Comparison of ENCODE assay signal across 7 mouse cellular contexts in the genomic region with DNA sequence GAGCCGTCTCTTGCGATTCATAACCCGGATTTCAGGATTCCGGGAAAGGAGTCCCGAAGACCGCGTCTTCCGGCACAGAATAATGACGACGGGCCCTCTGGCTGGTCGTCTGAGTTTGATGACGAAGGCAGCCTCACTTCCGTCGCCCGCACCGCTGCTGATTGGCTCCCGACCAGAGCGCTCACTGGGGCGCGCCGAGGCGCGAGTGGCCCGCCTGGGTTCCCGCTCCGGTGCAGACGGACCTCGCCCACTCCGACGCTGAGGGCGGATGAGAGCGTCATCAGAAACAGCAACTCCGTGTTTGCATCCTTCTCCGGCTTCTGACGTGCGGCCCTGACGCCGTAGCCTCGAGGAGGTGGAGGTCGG. TPM values are rescaled to one million over a fixed set of nuclear protein-coding genes. Genes with fewer than 3 reads are reported as not detected.
A peak's percentile ranks its signal among the peaks of the same experiment; 100 is the strongest.
DNase-seq lines count a peak whose midpoint lies in the region; ATAC-seq lines count a peak whose summit lies in the region.

A gene (minus strand): TSS at position 90 of the 366 bp plus-strand sequence.
A gene (plus strand): TSS at position 164 of the 366 bp plus-strand sequence.

- H3K9me3 ChIP-seq in embryonic facial prominence, embryonic 11.5 days (replicated peaks; ENCODE audit: control insufficient read depth, low read length) = no peaks in the 10 kb centered on the region
- H3K9me3 ChIP-seq in limb, embryonic 10.5 days (replicated peaks) = no peaks in the 10 kb centered on the region
- H3K9me3 ChIP-seq in midbrain, embryonic 13.5 days = no peaks in the 10 kb centered on the region

- H3K27me3 ChIP-seq in embryonic facial prominence, embryonic 11.5 days (ENCODE audit: control insufficient read depth, insufficient read depth, low read length) = no peaks in the 10 kb centered on the region
- H3K27me3 ChIP-seq in limb, embryonic 10.5 days (ENCODE audit: low read depth, poor library complexity, severe bottlenecking) = no peaks in the 10 kb centered on the region
- no peaks in the 10 kb centered on the region for H3K27me3 ChIP-seq in midbrain, embryonic 13.5 days

- DNase-seq in adrenal gland, postnatal 14 days = peak; percentile 98
- peak; percentile 98 for DNase-seq in embryonic facial prominence, embryonic 11.5 days (ENCODE audit: low spot score)
- DNase-seq in kidney, adult 11 months = peak; percentile 95
- peak; percentile 98 for DNase-seq in limb, embryonic 10.5 days (ENCODE audit: low spot score)
- DNase-seq in spleen, adult 12 weeks (ENCODE audit: low spot score) = peak; percentile 89

- H3K27ac ChIP-seq in embryonic facial prominence, embryonic 11.5 days (replicated peaks; ENCODE audit: low read depth, low read length) = peak within 1 kb of the TSS; percentile 35
- H3K27ac ChIP-seq in limb, embryonic 10.5 days = peak within 1 kb of the TSS; percentile 83
- H3K27ac ChIP-seq in midbrain, embryonic 13.5 days = peak within 1 kb of the TSS; percentile 84

- H3K36me3 ChIP-seq in embryonic facial prominence, embryonic 11.5 days (replicated peaks; ENCODE audit: control insufficient read depth, insufficient read depth, low read depth, low read length) = no peaks in the 10 kb centered on the region; the same call in 1 of the 2 replicates
- H3K36me3 ChIP-seq in limb, embryonic 10.5 days = peaks cover 58% of the 10 kb centered on the region
- H3K36me3 ChIP-seq in midbrain, embryonic 13.5 days = peaks cover 56% of the 10 kb centered on the region

- no peaks in the 10 kb centered on the region; the same call in none of the 2 replicates for H3K4me1 ChIP-seq in embryonic facial prominence, embryonic 11.5 days (ENCODE audit: control insufficient read depth, insufficient read depth, low read length)
- peaks cover 25% of the 10 kb centered on the region for H3K4me1 ChIP-seq in limb, embryonic 10.5 days
- H3K4me1 ChIP-seq in midbrain, embryonic 13.5 days (replicated peaks) = peaks cover 32% of the 10 kb centered on the region

- ATAC-seq in embryonic facial prominence, embryonic 11.5 days (replicated peaks; ENCODE audit: insufficient number of reproducible peaks, low FRiP score, low TSS enrichment, low read depth) = peak; percentile 91
- ATAC-seq in granulocyte monocyte progenitor cell, adult 5-6 weeks (replicated peaks; ENCODE audit: poor library complexity, severe bottlenecking) = peak; percentile 96
- peak; percentile 95 for ATAC-seq in midbrain, embryonic 13.5 days

- H3K9ac ChIP-seq in embryonic facial prominence, embryonic 11.5 days (replicated peaks; ENCODE audit: low read length) = peak within 1 kb of the TSS; percentile 71
- H3K9ac ChIP-seq in midbrain, embryonic 13.5 days (replicated peaks) = peak within 1 kb of the TSS; percentile 81

- peak within 1 kb of the TSS; percentile 92 for H3K4me2 ChIP-seq in embryonic facial prominence, embryonic 11.5 days (ENCODE audit: low read depth, low read length)
- peak within 1 kb of the TSS; percentile 99 for H3K4me2 ChIP-seq in midbrain, embryonic 13.5 days (replicated peaks)

- H3K4me3 ChIP-seq in embryonic facial prominence, embryonic 11.5 days (ENCODE audit: low read depth, low read length) = peak within 1 kb of the TSS; percentile 61
- peak within 1 kb of the TSS; percentile 86 for H3K4me3 ChIP-seq in limb, embryonic 10.5 days
- peak within 1 kb of the TSS; percentile 70 for H3K4me3 ChIP-seq in midbrain, embryonic 13.5 days (replicated peaks)

- 0% methylated on average over 40 of the region's 40 CpGs for WGBS in embryonic facial prominence, embryonic 11.5 days
- under 1% methylated on average over 40 of the region's 40 CpGs for WGBS in limb, embryonic 10.5 days
- under 1% methylated on average over 40 of the region's 40 CpGs for WGBS in midbrain, embryonic 13.5 days

RNA-seq across cellular contexts. Expression of the first gene that starts in this region (rescaled TPM):
- 38.0 and 38.6 TPM in 2 replicates for total RNA-seq in adrenal gland, postnatal 14 days (2021)
- 14.4 and 18.4 TPM in 2 replicates for polyA plus RNA-seq in embryonic facial prominence, embryonic 11.5 days (2014; fragmentation: Nextera tagmentation; extraction: Ambion mirVana)
- total RNA-seq in granulocyte monocyte progenitor cell, adult 5-6 weeks (2014; fragmentation: Nextera tagmentation) = 24.0 and 47.6 TPM in 2 replicates
- total RNA-seq in granulocyte monocyte progenitor cell, adult 5-6 weeks (2017) = 23.1 and 29.0 TPM in 2 replicates
- polyA plus RNA-seq in limb, embryonic 10.5 days (2016; fragmentation: Nextera tagmentation; extraction: Ambion mirVana) = 23.3 and 28.6 TPM in 2 replicates
- polyA plus RNA-seq in midbrain, embryonic 13.5 days (2015; fragmentation: Nextera tagmentation; extraction: Ambion mirVana) = 38.5 and 40.5 TPM in 2 replicates

RNA-seq across cellular contexts. Expression of the second gene that starts in this region (rescaled TPM):
- total RNA-seq in adrenal gland, postnatal 14 days (2021) = 65.0 and 65.5 TPM in 2 replicates
- 65.3 and 68.1 TPM in 2 replicates for polyA plus RNA-seq in embryonic facial prominence, embryonic 11.5 days (2014; fragmentation: Nextera tagmentation; extraction: Ambion mirVana)
- 28.3 and 50.7 TPM in 2 replicates for total RNA-seq in granulocyte monocyte progenitor cell, adult 5-6 weeks (2014; fragmentation: Nextera tagmentation)
- 30.2 and 32.1 TPM in 2 replicates for total RNA-seq in granulocyte monocyte progenitor cell, adult 5-6 weeks (2017)
- 77.5 and 83.5 TPM in 2 replicates for polyA plus RNA-seq in limb, embryonic 10.5 days (2016; fragmentation: Nextera tagmentation; extraction: Ambion mirVana)
- 74.7 and 76.1 TPM in 2 replicates for polyA plus RNA-seq in midbrain, embryonic 13.5 days (2015; fragmentation: Nextera tagmentation; extraction: Ambion mirVana)

Comparison
In these comparisons a context has a peak if more than half of its experiments do, and no peak if none do; other contexts are left out.
1. Peak in every context shown above with its lines: DNase-seq, ATAC-seq, H3K4me3 ChIP-seq and H3K27ac ChIP-seq.